Mouse (Mus musculus) intestine, embryonic 15.5 days (tissue): ENCODE measurements at regions not wholly inside any gene's neighbourhood (a gene's known extent, or its start where the extent isn't known, plus 50 kb on each side); places are given as distances from the start of the nearest gene placed in this dataset.

Experiments used
- ATAC-seq: fragments of 200-750 bp; cut with Nextera tagmentation; 2 replicates; pipeline ENCODE4 v1.8.0; 2017; ENCODE audit warnings: moderate TSS enrichment, moderate library complexity
- H3K27ac ChIP-seq: fragments of 300-500 bp; sonication (generic); 2 replicates; pipeline ENCODE4 v1.5.1; 2015; ENCODE audit warnings: mild to moderate bottlenecking, inconsistent platforms
- H3K27me3 ChIP-seq: fragments of 300-500 bp; sonication (generic); replicated peaks from 2 replicates; pipeline ENCODE4 v1.6.1; 2015; ENCODE audit warnings: inconsistent platforms
- H3K36me3 ChIP-seq: fragments of 300-500 bp; sonication (generic); 2 replicates; pipeline ENCODE4 v1.6.1; 2015; ENCODE audit warnings: inconsistent platforms
- H3K4me1 ChIP-seq: fragments of 300-500 bp; sonication (generic); replicated peaks from 2 replicates; pipeline ENCODE4 v1.6.1; 2015; ENCODE audit warnings: inconsistent platforms
- H3K4me2 ChIP-seq: fragments of 300-500 bp; sonication (generic); replicated peaks from 2 replicates; pipeline ENCODE4 v1.6.1; 2015; ENCODE audit warnings: mild to moderate bottlenecking, inconsistent platforms
- H3K4me3 ChIP-seq: fragments of 300-500 bp; sonication (generic); replicated peaks from 2 replicates; pipeline ENCODE4 v1.5.1; 2015; ENCODE audit warnings: inconsistent platforms
- H3K9ac ChIP-seq: fragments of 300-500 bp; sonication (generic); 2 replicates; pipeline ENCODE4 v1.6.1; 2015; ENCODE audit warnings: inconsistent platforms
- H3K9me3 ChIP-seq: fragments of 300-500 bp; sonication (generic); 2 replicates; pipeline ENCODE4 v1.6.1; 2016; ENCODE audit warnings: inconsistent platforms
- WGBS: fragments of 180-500 bp; shearing (Covaris S2); methylation state at CpG from one replicate; pipeline ENCODE4 v1.1.7; 2015; 5-methylcytosine and 5-hydroxymethylcytosine counted together

- H3K4me1 ChIP-seq = no peaks in the 10 kb centered on the region
- no peaks in the 10 kb centered on the region for H3K9me3 ChIP-seq
- no peak overlapping the region for H3K27ac ChIP-seq
- no peak overlapping the region for H3K4me3 ChIP-seq
- no peak for ATAC-seq
- 66% methylated on average over 7 of the region's 7 CpGs for WGBS
- no peak overlapping the region for H3K4me2 ChIP-seq
- no peak overlapping the region for H3K9ac ChIP-seq
- no peaks in the 10 kb centered on the region for H3K36me3 ChIP-seq
- no peaks in the 10 kb centered on the region for H3K27me3 ChIP-seq
These were observed 276.9 kb downstream of the Cbln4 start for GRCm38 (mm10) chr2:171766193-171766930.

GRCm38 (mm10) chr2:171765071-171765470, 278.2 kb downstream of the Cbln4 start:
- H3K9ac ChIP-seq = no peak overlapping the region
- H3K4me1 ChIP-seq = no peaks in the 10 kb centered on the region
- no peak for ATAC-seq
- 75% methylated on average over 4 of the region's 4 CpGs for WGBS
- H3K4me2 ChIP-seq = no peak overlapping the region
- no peak overlapping the region for H3K4me3 ChIP-seq
- no peaks in the 10 kb centered on the region for H3K27me3 ChIP-seq
- no peaks in the 10 kb centered on the region for H3K36me3 ChIP-seq
- no peak overlapping the region for H3K27ac ChIP-seq
- no peaks in the 10 kb centered on the region for H3K9me3 ChIP-seq

- ATAC-seq = no peak
- WGBS = 77% methylated on average over 9 of the region's 9 CpGs
These were observed 289.8 kb downstream of the Cbln4 start for GRCm38 (mm10) chr2:171753502-171753901.

GRCm38 (mm10) chr2:171747162-171747561, 296.1 kb downstream of the Cbln4 start:
- H3K4me2 ChIP-seq = no peak overlapping the region
- H3K36me3 ChIP-seq = no peaks in the 10 kb centered on the region
- 0 out of 2 replicates have a peak, but pooled peaks cover 2% of the 10 kb centered on the region for H3K4me1 ChIP-seq
- no peaks in the 10 kb centered on the region for H3K27me3 ChIP-seq
- H3K9me3 ChIP-seq = no peaks in the 10 kb centered on the region
- no peak overlapping the region for H3K4me3 ChIP-seq
- 69% methylated on average over 1 of the region's 1 CpGs for WGBS
- no peak for ATAC-seq
- H3K27ac ChIP-seq = no peak overlapping the region
- H3K9ac ChIP-seq = no peak overlapping the region

More at GRCm38 (mm10) chr2:171753502-171753901, 289.8 kb downstream of the Cbln4 start:
- H3K4me2 ChIP-seq = no peak overlapping the region
- H3K9me3 ChIP-seq = no peaks in the 10 kb centered on the region
- H3K9ac ChIP-seq = no peak overlapping the region
- H3K36me3 ChIP-seq = no peaks in the 10 kb centered on the region
- no peak overlapping the region for H3K4me3 ChIP-seq
- H3K27ac ChIP-seq = no peak overlapping the region
- H3K4me1 ChIP-seq = no peaks in the 10 kb centered on the region
- no peaks in the 10 kb centered on the region for H3K27me3 ChIP-seq

GRCm38 (mm10) chr2:171743111-171743510, 300.2 kb downstream of the Cbln4 start:
- Histone ChIP-seq H3K4me1 (0 out of 2 replicates have a peak, but pooled peaks cover 2% of the 10 kb centered on the region), H3K27me3 (no peaks in the 10 kb centered on the region), H3K36me3 (no peaks in the 10 kb centered on the region), H3K4me2 (no peak overlapping the region), H3K9me3 (no peaks in the 10 kb centered on the region), H3K4me3 (no peak overlapping the region), H3K27ac (peak overlapping the region; percentile 51; the same call in 1 of the 2 replicates), H3K9ac (no peak overlapping the region)
- 8% methylated on average over 2 of the region's 2 CpGs for WGBS
- 0 out of 2 replicates have a peak, but pooled peaks have one; percentile 61 for ATAC-seq

GRCm38 (mm10) chr2:171742706-171743105, 300.6 kb downstream of the Cbln4 start:
- ATAC-seq = no peak
- 28% methylated on average over 11 of the region's 11 CpGs for WGBS
- Histone ChIP-seq H3K9ac (no peak overlapping the region), H3K27ac (no peak overlapping the region), H3K27me3 (no peaks in the 10 kb centered on the region), H3K4me1 (0 out of 2 replicates have a peak, but pooled peaks cover 2% of the 10 kb centered on the region), H3K4me2 (no peak overlapping the region), H3K4me3 (no peak overlapping the region), H3K36me3 (no peaks in the 10 kb centered on the region), H3K9me3 (no peaks in the 10 kb centered on the region)

GRCm38 (mm10) chr2:171737761-171738160, 305.5 kb downstream of the Cbln4 start:
- H3K9ac ChIP-seq = no peak overlapping the region
- no peaks in the 10 kb centered on the region for H3K9me3 ChIP-seq
- H3K4me1 ChIP-seq = peaks cover 3% of the 10 kb centered on the region; the same call in 1 of the 2 replicates
- WGBS = 93% methylated on average over 8 of the region's 8 CpGs
- no peak overlapping the region for H3K4me3 ChIP-seq
- no peak overlapping the region for H3K4me2 ChIP-seq
- H3K27ac ChIP-seq = no peak overlapping the region
- no peaks in the 10 kb centered on the region for H3K27me3 ChIP-seq
- no peaks in the 10 kb centered on the region for H3K36me3 ChIP-seq
- ATAC-seq = no peak

- H3K4me1 ChIP-seq = peaks cover 3% of the 10 kb centered on the region; the same call in 1 of the 2 replicates
- no peak overlapping the region for H3K4me3 ChIP-seq
- H3K36me3 ChIP-seq = no peaks in the 10 kb centered on the region
- H3K9ac ChIP-seq = no peak overlapping the region
- H3K9me3 ChIP-seq = no peaks in the 10 kb centered on the region
- no peak overlapping the region for H3K27ac ChIP-seq
- ATAC-seq = peak; percentile 80
- 28% methylated on average over 14 of the region's 14 CpGs for WGBS
- H3K27me3 ChIP-seq = no peaks in the 10 kb centered on the region
- H3K4me2 ChIP-seq = peak overlapping the region; percentile 33; the same call in 1 of the 2 replicates
These were observed 308.2 kb downstream of the Cbln4 start for GRCm38 (mm10) chr2:171735061-171735490.

- Histone ChIP-seq H3K27me3 (no peaks in the 10 kb centered on the region), H3K4me1 (peaks cover 3% of the 10 kb centered on the region; the same call in 1 of the 2 replicates), H3K4me3 (no peak overlapping the region), H3K9me3 (no peaks in the 10 kb centered on the region), H3K36me3 (no peaks in the 10 kb centered on the region), H3K4me2 (peak overlapping the region; percentile 33; the same call in 1 of the 2 replicates), H3K27ac (no peak overlapping the region), H3K9ac (no peak overlapping the region)
- 52% methylated on average over 4 of the region's 4 CpGs for WGBS
- ATAC-seq = no peak
These were observed 308.7 kb downstream of the Cbln4 start for GRCm38 (mm10) chr2:171734634-171734987.

- peaks cover 3% of the 10 kb centered on the region; the same call in 1 of the 2 replicates for H3K4me1 ChIP-seq
- H3K27me3 ChIP-seq = no peaks in the 10 kb centered on the region
- H3K36me3 ChIP-seq = no peaks in the 10 kb centered on the region
- H3K4me3 ChIP-seq = no peak overlapping the region
- no peak overlapping the region for H3K9ac ChIP-seq
- no peak for ATAC-seq
- no peak overlapping the region for H3K4me2 ChIP-seq
- no peak overlapping the region for H3K27ac ChIP-seq
- no peaks in the 10 kb centered on the region for H3K9me3 ChIP-seq
- WGBS = 69% methylated on average over 14 of the region's 14 CpGs
These were observed 309.2 kb downstream of the Cbln4 start for GRCm38 (mm10) chr2:171733965-171734633.

- Histone ChIP-seq H3K27me3 (no peaks in the 10 kb centered on the region), H3K36me3 (no peaks in the 10 kb centered on the region), H3K4me2 (no peak overlapping the region), H3K4me1 (no peaks in the 10 kb centered on the region), H3K9me3 (no peaks in the 10 kb centered on the region), H3K27ac (no peak overlapping the region), H3K4me3 (no peak overlapping the region), H3K9ac (no peak overlapping the region)
- ATAC-seq = peak; percentile 55
- 66% methylated on average over 5 of the region's 5 CpGs for WGBS
These were observed 324.0 kb downstream of the Cbln4 start for GRCm38 (mm10) chr2:171719269-171719668.

- Histone ChIP-seq H3K9ac (no peak overlapping the region), H3K9me3 (no peaks in the 10 kb centered on the region), H3K4me1 (no peaks in the 10 kb centered on the region), H3K4me3 (no peak overlapping the region), H3K4me2 (no peak overlapping the region), H3K36me3 (no peaks in the 10 kb centered on the region), H3K27ac (no peak overlapping the region), H3K27me3 (no peaks in the 10 kb centered on the region)
- 59% methylated on average over 5 of the region's 5 CpGs for WGBS
- peak; percentile 96 for ATAC-seq
These were observed 324.4 kb downstream of the Cbln4 start for GRCm38 (mm10) chr2:171718855-171719254.
